Mouse (Mus musculus) cortical plate, adult 2 months (tissue): ENCODE data around the gene Cfap54. TPM values are rescaled to one million over a fixed set of nuclear protein-coding genes. Genes with fewer than 3 reads are reported as not detected.

Source experiments
- H3K27ac ChIP-seq: fragments of 200-500 bp; 2 replicates; pipeline ENCODE4 v1.5.1; 2012; ENCODE audit warnings: low read length, control low read depth, inconsistent platforms; ENCODE audit not compliant: insufficient read depth
- H3K4me1 ChIP-seq: fragments of 200-500 bp; 2 replicates; pipeline ENCODE4 v1.6.1; 2011; ENCODE audit warnings: low read length; ENCODE audit not compliant: control insufficient read depth, insufficient read depth
- H3K4me3 ChIP-seq: fragments of 200-500 bp; 2 replicates; pipeline ENCODE4 v1.5.1; 2011; ENCODE audit warnings: mild to moderate bottlenecking, low read length, control low read depth; ENCODE audit not compliant: insufficient read depth
- CTCF ChIP-seq: fragments of 200-500 bp; IDR thresholded peaks from 2 replicates; pipeline ENCODE4 v1.5.1; 2011; ENCODE audit warnings: mild to moderate bottlenecking, control low read depth, low read length; ENCODE audit not compliant: insufficient read depth; ENCODE audit errors: extremely low read depth
- POLR2A ChIP-seq: fragments of 200-500 bp; IDR thresholded peaks from 2 replicates; pipeline ENCODE4 v1.6.1; 2011; ENCODE audit warnings: mild to moderate bottlenecking, low read length, control low read depth; ENCODE audit not compliant: insufficient read depth; ENCODE audit errors: extremely low read depth
- polyA plus RNA-seq: library from polyadenylated mRNA; depleted of rRNA; stranded (reverse); fragments of >200 nt; gene quantifications from 2 replicates; pipeline ENCODE4 v1.2.3, GENCODE M21; 2012

The Cfap54 gene
- polyA plus RNA-seq, 1 experiment, result 3.9 TPM

DNA sequence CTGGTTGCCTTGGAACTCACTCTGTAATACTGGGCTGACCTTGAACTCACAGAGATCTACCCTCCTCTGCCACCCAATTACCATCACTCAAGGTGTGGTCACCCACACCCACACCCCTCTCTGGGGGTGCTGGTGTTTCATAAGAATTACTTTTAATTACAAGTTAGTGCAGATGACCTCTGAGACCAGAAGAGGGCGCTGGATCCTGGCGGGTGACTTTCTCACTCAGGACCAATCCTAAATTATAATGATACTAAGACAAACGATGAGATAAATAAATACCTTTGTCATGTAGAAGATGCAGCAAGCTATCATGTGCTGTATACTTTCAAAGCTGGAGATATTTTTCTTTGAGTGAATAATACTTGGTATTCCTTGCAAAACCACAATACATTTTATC lies 87.1 kb downstream of the Cfap54 start:
- no peaks in the 10 kb centered on the region for H3K4me1 ChIP-seq
- TF ChIP-seq CTCF (no peak), POLR2A (no peak)
- H3K27ac ChIP-seq, result no peak overlapping the region
- no peak overlapping the region for H3K4me3 ChIP-seq

DNA sequence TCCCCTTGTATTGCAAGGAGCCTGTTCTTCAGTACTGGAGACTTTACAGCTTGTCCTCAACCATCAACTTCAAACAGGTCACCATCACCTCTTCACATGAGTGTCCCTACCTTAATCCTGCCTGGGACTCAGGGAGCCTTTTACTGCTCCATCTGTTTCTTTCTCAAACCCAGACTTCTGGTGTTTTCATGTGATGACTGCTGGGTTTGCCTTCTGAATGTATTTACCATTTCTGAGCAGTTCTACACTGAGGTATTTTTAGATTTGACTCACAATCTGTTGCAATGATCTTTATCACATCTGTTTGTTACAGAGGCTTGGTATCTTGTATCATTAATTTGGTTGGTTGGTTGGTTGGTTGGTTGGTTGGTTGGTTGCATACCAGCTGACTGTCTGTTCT lies 88.9 kb downstream of the Cfap54 start:
- H3K4me3 ChIP-seq, result no peak overlapping the region
- H3K27ac ChIP-seq, result no peak overlapping the region
- TF ChIP-seq CTCF (no peak), POLR2A (no peak)
- H3K4me1 ChIP-seq, result no peaks in the 10 kb centered on the region

GRCm38 (mm10) chr10:92990576-92990975 lies 90.8 kb downstream of the Cfap54 start:
- Histone ChIP-seq H3K4me1 (no peaks in the 10 kb centered on the region), H3K27ac (no peak overlapping the region), H3K4me3 (no peak overlapping the region)
- TF ChIP-seq POLR2A, result no peak
- TF ChIP-seq CTCF, result no peak

GRCm38 (mm10) chr10:92965134-92965533 lies 116.3 kb downstream of the Cfap54 start:
- TF ChIP-seq CTCF, result no peak
- TF ChIP-seq POLR2A, result no peak
- no peaks in the 10 kb centered on the region for H3K4me1 ChIP-seq
- no peak overlapping the region for H3K27ac ChIP-seq
- H3K4me3 ChIP-seq, result no peak overlapping the region

GRCm38 (mm10) chr10:92950044-92950443 lies 131.4 kb downstream of the Cfap54 start:
- H3K4me1 ChIP-seq, result no peaks in the 10 kb centered on the region
- no peak overlapping the region for H3K4me3 ChIP-seq
- no peak overlapping the region for H3K27ac ChIP-seq
- no peak for TF ChIP-seq POLR2A
- no peak for TF ChIP-seq CTCF

GRCm38 (mm10) chr10:92942848-92943645 lies 138.4 kb downstream of the Cfap54 start:
- Histone ChIP-seq H3K4me1 (no peaks in the 10 kb centered on the region), H3K4me3 (no peak overlapping the region)
- TF ChIP-seq POLR2A (no peak), CTCF (no peak)

DNA sequence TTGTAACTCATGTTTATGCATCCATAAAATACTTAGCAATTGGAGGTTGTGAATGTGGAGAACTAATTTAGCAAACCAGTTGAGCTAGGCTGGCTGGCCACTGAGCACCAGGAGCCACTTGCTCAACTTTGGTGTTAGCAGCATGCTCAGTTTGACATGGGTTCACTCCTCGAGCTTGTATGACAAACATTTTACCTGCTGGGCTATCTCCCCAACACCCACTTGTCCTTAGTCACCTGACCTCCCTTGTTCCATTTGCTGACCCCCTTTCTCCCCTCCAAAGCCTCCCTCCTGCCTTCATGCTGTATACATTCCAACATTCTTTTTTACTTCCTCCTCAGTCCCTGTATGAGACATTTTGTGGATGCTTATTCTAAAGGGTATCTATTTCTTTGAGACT lies 139.8 kb downstream of the Cfap54 start:
- H3K4me1 ChIP-seq, result no peaks in the 10 kb centered on the region
- no peak for TF ChIP-seq CTCF
- no peak for TF ChIP-seq POLR2A
- H3K27ac ChIP-seq, result no peak overlapping the region
- no peak overlapping the region for H3K4me3 ChIP-seq

More at GRCm38 (mm10) chr10:92942848-92943645, 138.4 kb downstream of the Cfap54 start:
- H3K27ac ChIP-seq, result no peak overlapping the region

DNA sequence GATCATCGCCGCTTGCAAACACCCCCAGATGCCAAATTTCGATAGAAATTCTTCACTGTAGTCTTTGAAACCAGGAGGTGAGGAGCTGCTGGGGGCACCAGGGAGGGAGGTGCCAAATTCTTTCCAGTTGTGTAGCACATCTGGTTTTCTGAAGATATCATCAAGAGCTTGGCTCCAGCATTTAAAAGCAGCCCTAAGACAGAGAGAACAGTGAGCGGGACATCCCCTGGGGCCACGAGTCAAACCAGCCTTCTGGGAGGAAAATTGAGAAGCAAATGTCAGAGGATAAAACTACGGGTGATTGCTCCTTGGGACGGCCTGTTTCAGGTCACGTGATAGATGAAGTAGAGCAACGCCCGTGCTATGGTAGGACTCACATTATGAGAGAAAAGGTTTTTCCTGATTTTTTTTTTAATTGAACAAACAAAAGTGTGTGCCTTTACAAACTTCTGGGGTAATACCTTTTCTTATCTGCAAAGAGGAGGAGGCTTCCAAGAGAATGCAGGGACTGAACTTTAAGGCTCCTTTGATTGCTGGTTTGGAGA lies 143.6 kb downstream of the Cfap54 start:
- TF ChIP-seq POLR2A (no peak), CTCF (no peak)
- Histone ChIP-seq H3K4me1 (no peaks in the 10 kb centered on the region), H3K27ac (no peak overlapping the region), H3K4me3 (no peak overlapping the region)

DNA sequence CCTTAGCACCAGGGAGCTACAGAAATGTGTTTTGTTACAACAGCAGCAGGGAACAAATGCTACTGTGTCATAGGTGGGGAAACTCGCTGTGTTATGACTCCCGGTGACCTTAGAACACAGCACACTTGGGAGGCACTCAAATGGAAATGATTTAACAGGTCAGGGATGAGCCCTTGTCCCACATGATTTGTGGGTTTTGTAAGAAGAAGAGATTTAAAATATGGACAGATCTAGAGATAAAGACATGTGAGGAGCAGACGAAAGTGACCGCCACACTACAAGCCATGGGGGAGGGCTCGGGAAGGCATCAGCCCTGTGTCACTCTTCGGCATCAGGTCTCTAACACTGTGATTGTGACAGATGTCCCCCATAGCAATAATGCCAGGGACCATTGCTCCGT lies 144.3 kb downstream of the Cfap54 start:
- Histone ChIP-seq H3K4me3 (no peak overlapping the region), H3K4me1 (peaks cover 2% of the 10 kb centered on the region), H3K27ac (no peak overlapping the region)
- TF ChIP-seq POLR2A, result no peak
- TF ChIP-seq CTCF, result no peak

DNA sequence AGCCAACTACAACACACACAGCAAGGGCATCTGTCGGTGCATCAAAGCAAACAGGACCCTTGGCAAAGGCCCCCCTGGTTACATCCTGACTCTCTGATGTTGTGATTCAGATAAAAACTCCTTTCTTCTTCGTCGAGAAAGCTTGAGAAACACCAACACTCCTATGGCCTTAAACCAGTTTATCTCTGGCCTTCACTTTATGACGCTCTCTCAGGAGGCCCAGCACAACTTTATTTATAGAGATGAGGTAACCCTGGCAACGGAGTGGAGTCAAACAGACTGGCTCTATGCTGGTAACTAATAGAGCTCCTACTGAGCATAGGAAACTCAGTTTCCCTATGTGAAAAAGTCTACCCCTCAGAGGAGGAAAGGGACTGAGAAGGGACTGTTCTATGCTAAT lies 146.9 kb downstream of the Cfap54 start:
- H3K4me1 ChIP-seq, result peaks cover 2% of the 10 kb centered on the region
- TF ChIP-seq CTCF, result no peak
- no peak for TF ChIP-seq POLR2A
- no peak overlapping the region for H3K27ac ChIP-seq
- H3K4me3 ChIP-seq, result no peak overlapping the region
